Mouse (Mus musculus): ENCODE data around the gene Mybpc3.

DNA sequence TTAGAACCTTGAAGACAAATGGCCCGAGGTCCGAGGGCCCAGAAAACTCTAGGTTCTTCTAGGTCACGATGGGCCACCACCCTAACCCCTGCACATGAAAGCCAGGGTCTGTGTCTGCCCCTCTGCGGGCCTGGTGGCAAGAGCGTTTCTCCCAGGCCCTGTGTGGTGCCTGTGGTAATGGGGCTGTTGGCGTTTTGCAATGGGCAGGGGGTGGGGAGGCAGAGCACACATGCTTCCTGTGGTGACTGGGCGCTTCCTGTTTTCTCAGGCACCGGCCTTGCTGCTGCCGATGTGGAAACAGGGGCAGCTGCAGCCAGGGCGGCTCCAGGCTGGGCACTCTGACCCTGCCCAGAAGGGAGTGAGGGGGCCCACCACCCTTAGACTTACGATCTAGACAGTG, 35.1 kb upstream of the Mybpc3 start:
- TF ChIP-seq CTCF (conservative IDR thresholded peaks at IDR 0.05; ENCODE audit: insufficient read depth, insufficient read length, low read depth, low read length), result no peak
- no peak for TF ChIP-seq POLR2A (IDR thresholded peaks at IDR 0.05; ENCODE audit: low read depth, low read length)

Measured in kidney, adult 2 months (tissue).